Mouse (Mus musculus): ENCODE results near the gene Cldn15.
A peak's percentile ranks its signal among the peaks of the same experiment; 100 is the strongest.
"Not testable (repeated sequence)": the region's sequence is repeated elsewhere in the genome, so short reads cannot be mapped to it uniquely, and the experiment has no call there.

Gene Cldn15

DNA sequence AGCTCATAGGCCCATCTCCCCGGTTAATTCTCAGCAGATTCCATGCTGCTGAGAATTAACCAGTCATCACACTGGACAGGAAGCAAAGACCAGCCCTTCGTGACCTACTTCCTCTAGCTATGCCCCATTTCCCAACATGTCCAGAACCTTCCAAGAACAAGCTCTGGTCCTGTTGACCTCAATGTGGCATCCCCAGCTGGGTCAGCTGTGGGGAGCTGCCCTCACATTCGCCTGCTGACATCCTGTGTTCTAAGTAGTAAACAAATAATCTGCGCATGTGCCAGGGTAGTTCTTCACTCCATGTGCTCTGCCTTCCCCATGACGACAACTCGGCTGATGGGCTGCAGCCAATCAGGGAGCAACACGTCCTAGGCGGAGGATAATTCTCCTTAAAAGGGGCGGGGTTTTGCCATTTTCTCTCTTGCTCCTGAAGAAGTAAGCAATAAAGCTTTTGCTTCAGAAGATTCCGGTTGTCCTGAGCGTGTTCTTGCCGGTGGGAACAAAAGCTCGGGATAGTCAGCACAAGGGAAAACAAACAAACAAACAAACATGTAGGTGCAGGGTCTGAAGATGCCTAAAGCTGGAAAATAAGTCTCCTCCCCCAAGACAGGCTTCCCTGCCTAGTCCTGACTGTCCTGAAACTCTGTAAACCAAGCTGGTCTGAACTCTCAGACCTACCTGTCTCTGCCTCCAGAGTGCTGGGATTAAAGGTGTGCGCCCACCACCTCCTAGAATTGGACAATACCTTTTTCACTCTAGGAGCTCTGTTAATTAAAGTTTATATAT is 16.7 kb upstream of the Cldn15 start:
- not testable (repeated sequence) for DNase-seq (ENCODE audit: low read depth in 1 of 2, low spot score in 2 of 2)

GRCm38 (mm10) chr5:136950521-136950920 is 15.9 kb upstream of the Cldn15 start:
- DNase-seq (ENCODE audit: low read depth in 1 of 2, low spot score in 2 of 2): no peak

GRCm38 (mm10) chr5:136952153-136952552 is 14.3 kb upstream of the Cldn15 start:
- no peak for DNase-seq (ENCODE audit: low read depth in 1 of 2, low spot score in 2 of 2)

GRCm38 (mm10) chr5:136953015-136953414 is 13.4 kb upstream of the Cldn15 start, which contains the start of gene Fis1:
Gene Fis1 (plus strand): TSS chr5:136953275.
- peak; percentile 71 to 77 for DNase-seq (ENCODE audit: low read depth in 1 of 2, low spot score in 2 of 2)

- peak; percentile 35 to 37 for DNase-seq (ENCODE audit: low read depth in 1 of 2, low spot score in 2 of 2)
These were observed 12.9 kb upstream of the Cldn15 start for GRCm38 (mm10) chr5:136953440-136953951.

GRCm38 (mm10) chr5:136955622-136956021 is 10.8 kb upstream of the Cldn15 start:
- no peak for DNase-seq (ENCODE audit: low read depth in 1 of 2, low spot score in 2 of 2)

DNA sequence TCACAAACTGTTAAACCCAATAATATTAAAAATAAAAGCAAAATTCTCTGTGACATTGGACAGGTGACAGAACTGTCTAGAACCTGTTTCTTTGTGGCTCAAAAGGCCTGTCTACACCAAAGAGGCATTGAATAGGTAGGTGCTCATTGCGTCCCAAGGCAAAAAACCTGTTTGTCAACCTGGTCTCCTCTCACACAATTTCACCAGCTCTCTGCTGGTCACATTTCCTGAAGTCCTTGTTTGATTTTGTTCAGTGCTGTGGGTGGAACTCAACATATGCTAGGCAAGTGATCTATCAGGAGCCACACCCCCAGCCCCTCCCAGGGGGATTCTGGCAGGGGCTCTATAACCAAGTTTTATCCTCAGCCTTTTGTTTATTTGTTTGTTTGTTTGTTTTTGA is 9.2 kb upstream of the Cldn15 start:
- DNase-seq (ENCODE audit: low read depth in 1 of 2, low spot score in 2 of 2): no peak

GRCm38 (mm10) chr5:136958991-136959605 is 7.3 kb upstream of the Cldn15 start:
- DNase-seq (ENCODE audit: low read depth in 1 of 2, low spot score in 2 of 2): no peak

- DNase-seq (ENCODE audit: low read depth in 1 of 2, low spot score in 2 of 2): no peak
These were observed 6.4 kb upstream of the Cldn15 start for GRCm38 (mm10) chr5:136960053-136960452.

GRCm38 (mm10) chr5:136961334-136961982 is 5.0 kb upstream of the Cldn15 start:
- DNase-seq (ENCODE audit: low read depth in 1 of 2, low spot score in 2 of 2): no peak

DNA sequence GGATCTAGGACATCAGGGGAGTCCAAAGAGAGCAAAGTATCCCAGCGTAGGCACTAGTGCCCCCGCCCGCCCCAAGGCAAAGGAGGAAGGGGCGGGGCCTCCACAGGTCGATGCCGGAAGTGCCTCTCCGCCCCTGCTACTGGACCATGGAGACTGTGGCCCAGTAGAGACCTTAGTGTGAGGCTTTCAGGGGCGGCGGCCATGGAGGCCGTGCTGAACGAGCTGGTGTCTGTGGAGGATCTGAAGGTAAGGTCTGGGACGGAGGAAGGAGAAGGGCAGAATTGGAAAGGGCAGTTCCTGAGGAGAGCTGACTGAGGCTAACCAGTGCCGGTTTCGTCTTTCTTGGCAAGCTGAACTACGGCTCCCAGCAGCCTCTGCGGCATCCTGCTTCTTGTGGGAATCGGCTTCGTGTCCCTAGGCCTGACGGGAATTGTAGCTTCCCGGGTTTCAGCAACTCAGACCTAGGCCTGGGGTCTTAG is 4.4 kb upstream of the Cldn15 start:
- peak; percentile 72 to 84 for DNase-seq (ENCODE audit: low read depth in 1 of 2, low spot score in 2 of 2)

GRCm38 (mm10) chr5:136962501-136962900 is 3.9 kb upstream of the Cldn15 start:
- peak in 1 of 2 experiments; percentile 72 for DNase-seq (ENCODE audit: low read depth in 1 of 2, low spot score in 2 of 2)

DNA sequence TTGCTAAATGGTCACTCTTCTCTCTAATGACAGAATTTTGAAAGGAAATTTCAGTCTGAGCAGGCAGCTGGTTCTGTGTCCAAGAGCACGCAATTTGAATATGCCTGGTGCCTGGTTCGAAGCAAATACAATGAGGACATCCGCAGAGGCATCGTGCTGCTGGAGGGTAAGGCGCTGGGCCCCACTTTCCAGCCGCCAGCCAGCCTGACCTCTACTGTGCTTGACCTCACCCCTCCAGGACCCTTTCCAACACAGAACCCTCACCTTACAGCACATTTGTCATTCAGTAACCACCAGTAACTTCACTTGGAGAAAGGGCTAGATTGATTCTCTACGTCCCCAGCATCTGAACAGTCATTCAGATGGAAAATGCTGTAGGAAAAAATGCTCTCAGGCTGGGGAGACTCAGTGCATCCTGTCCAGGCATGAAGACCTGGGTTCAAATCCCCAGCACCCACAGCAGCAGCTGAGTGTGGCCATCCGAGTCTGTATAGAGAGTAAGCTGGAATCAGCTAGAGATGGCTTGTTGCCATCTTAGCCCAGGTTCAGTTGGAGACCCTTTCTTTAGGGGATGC is 3.4 kb upstream of the Cldn15 start:
- no peak for DNase-seq (ENCODE audit: low read depth in 1 of 2, low spot score in 2 of 2)

DNA sequence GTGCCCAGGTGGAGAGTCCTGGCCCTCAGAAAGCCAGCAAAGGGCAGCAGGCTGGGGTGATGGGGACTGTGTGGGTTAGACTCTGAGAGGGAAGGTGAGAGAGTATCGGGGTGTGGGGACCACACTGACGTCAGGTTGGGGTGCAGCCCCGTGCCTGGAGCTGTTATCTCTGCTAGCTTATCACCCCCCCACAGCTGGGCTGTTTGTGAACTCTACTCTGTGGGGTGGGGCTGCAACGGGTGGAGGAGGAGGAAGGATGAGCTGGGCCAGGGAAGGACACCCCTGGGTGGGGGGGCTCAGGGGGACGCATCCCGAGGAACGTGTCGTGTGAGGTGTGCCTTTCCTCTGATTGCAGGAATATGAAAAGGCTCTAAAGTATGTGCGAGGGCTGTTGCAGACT is 1.2 kb upstream of the Cldn15 start:
- DNase-seq (ENCODE audit: low read depth in 1 of 2, low spot score in 2 of 2): no peak

- DNase-seq (ENCODE audit: low read depth in 1 of 2, low spot score in 2 of 2): no peak
These were observed 730 bp upstream of the Cldn15 start for GRCm38 (mm10) chr5:136965686-136966085.

DNA sequence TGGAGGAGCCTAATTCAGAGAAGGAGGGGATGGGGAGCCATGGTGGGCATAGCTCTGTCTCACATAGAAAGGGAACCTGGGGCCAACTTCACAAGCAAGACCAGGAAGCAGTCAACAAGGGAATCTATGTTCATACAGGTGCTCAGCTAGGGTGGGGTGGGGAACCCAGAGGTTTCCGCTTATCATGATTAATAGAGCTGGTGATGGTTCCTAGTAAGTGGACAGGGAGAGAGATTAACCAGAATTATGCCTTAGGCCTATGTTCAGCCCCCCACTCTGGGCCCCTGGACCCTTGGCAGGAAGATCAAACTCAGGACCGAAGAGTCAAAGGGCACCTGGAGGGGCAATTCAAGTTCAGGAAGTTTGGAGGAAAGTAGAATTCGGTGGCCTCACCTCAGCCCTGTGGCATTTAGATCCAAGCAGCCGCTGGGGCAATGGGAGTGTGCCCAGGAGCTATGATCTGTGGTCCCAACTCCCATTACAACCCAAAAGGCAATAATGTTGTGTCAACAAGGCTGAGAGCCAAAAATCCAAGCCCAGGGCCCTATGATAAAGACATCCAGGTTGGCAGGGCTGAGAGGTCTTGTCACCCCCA is 542 bp downstream of the Cldn15 start:
- no peak for DNase-seq (ENCODE audit: low read depth in 1 of 2, low spot score in 2 of 2)

- no peak for DNase-seq (ENCODE audit: low read depth in 1 of 2, low spot score in 2 of 2)
These were observed 1.2 kb downstream of the Cldn15 start for GRCm38 (mm10) chr5:136967592-136967991.

DNA sequence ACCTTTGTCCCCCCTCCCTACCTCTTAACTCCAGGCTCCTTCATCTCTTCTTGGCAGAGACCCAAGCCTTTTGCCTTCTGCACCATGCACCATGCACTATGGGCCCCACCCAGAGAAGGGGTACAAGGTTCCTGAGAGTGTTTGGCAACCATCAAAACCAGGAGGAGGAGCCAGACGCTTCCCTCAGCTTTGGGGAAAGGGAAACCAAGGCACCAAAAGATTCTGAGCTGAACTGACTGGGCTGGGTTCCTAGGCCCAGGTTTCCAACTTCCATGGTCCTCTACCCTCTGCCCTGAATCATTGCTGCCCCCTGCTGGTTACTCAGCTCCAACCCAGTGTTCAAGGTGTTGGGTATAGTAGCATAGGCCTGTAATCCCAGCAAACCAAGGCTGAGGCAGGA is 4.3 kb downstream of the Cldn15 start:
- DNase-seq (ENCODE audit: low read depth in 1 of 2, low spot score in 2 of 2): peak in 1 of 2 experiments; percentile 62

GRCm38 (mm10) chr5:136973670-136974069 is 7.3 kb downstream of the Cldn15 start:
- no peak for DNase-seq (ENCODE audit: low read depth in 1 of 2, low spot score in 2 of 2)

DNA sequence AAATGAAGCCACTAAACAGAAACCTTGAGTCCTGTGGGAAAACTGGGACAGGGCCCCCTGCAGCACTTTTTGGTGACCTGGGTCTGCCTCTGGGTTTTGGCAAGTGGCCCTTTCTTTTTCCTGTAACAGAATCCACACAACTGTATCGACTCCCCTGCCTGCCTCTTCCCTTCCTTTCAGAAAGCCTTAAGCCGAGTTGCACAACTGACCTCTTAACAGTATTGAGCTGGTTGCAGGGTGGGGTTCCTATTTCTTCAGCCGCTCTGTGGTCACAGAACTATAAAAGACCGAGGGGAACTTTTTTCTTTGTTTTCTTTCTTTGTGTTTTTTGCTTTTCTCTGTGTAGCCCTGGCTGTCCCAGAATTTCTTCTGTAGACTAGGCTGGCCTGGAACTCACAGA is 11.4 kb downstream of the Cldn15 start:
- peak; percentile 37 to 39 for DNase-seq (ENCODE audit: low read depth in 1 of 2, low spot score in 2 of 2)

DNA sequence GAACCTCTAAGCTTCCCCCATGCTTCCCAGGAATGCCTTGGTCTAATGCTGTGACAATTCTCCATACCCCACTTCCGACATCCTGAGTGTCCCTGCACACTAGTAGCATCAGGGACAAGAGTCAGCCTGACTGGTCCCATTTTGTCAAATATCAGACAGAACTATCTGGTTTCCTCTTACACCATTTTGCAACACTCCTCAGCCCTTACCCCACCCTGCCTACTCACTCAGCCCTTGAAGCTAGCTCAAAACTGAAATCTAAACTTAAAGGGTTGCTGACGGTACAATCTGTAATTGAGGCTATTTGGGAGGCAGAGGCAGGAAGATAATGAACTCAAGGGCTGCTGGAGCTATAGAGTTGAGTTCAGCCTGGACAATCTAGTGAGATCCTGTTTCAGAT is 13.3 kb downstream of the Cldn15 start:
- DNase-seq (ENCODE audit: low read depth in 1 of 2, low spot score in 2 of 2): no peak

Measured in monocyte, adult 2 months (primary cell).